Mouse (Mus musculus) bone marrow, adult 2 months (tissue): ENCODE results near the gene Hoxd3.

Source experiments
- CTCF ChIP-seq: fragments of 200-500 bp; IDR thresholded peaks from 2 replicates; pipeline ENCODE4 v1.5.1; 2011; ENCODE audit warnings: low read length, control low read depth; ENCODE audit not compliant: control insufficient read depth, insufficient read depth
- POLR2A ChIP-seq: fragments of 200-500 bp; IDR thresholded peaks from 2 replicates; pipeline ENCODE4 v1.6.1; 2011; ENCODE audit warnings: low read depth, mild to moderate bottlenecking, control low read depth, low read length, borderline replicate concordance; ENCODE audit not compliant: control insufficient read depth

GRCm38 (mm10) chr2:74715504-74716241, 3.9 kb downstream of the Hoxd3 start:
- no peak for TF ChIP-seq POLR2A
- TF ChIP-seq CTCF, result peak; percentile 60
